Mouse (Mus musculus) midbrain, embryonic 14.5 days (tissue): ENCODE data around the gene Spdef. TPM values are rescaled to one million over a fixed set of nuclear protein-coding genes. Genes with fewer than 3 reads are reported as not detected.

ENCODE experiments used
- ATAC-seq: fragments of 200-750 bp; cut with Nextera tagmentation; 2 replicates; pipeline ENCODE4 v1.8.0; 2017; ENCODE audit warnings: moderate number of reproducible peaks, moderate library complexity; ENCODE audit not compliant: low FRiP score, low TSS enrichment
- DNase-seq: peaks from one replicate; pipeline ENCODE4 v3.0.0-alpha.2; 2015
- H3K27ac ChIP-seq: fragments of 300-500 bp; sonication (generic); replicated peaks from 2 replicates; pipeline ENCODE4 v1.5.1; 2014; ENCODE audit warnings: mild to moderate bottlenecking, low read depth, low read length, moderate library complexity
- H3K27me3 ChIP-seq: fragments of 300-500 bp; sonication (generic); 2 replicates; pipeline ENCODE4 v1.6.1; 2014; ENCODE audit warnings: low read length, control low read depth, mixed read lengths; ENCODE audit not compliant: control insufficient read depth, insufficient read depth
- H3K36me3 ChIP-seq: fragments of 300-500 bp; sonication (generic); 2 replicates; pipeline ENCODE4 v1.6.1; 2014; ENCODE audit warnings: low read length, control low read depth; ENCODE audit not compliant: control insufficient read depth, insufficient read depth
- H3K4me1 ChIP-seq: fragments of 300-500 bp; sonication (generic); 2 replicates; pipeline ENCODE4 v1.6.1; 2014; ENCODE audit warnings: mild to moderate bottlenecking, antibody characterized with exemption, low read length, control low read depth; ENCODE audit not compliant: control insufficient read depth, insufficient read depth
- H3K4me2 ChIP-seq: fragments of 300-500 bp; sonication (generic); 2 replicates; pipeline ENCODE4 v1.6.1; 2014; ENCODE audit warnings: mild to moderate bottlenecking, low read length, moderate library complexity
- H3K4me3 ChIP-seq: fragments of 300-500 bp; sonication (generic); replicated peaks from 2 replicates; pipeline ENCODE4 v1.5.1; 2014; ENCODE audit warnings: low read depth, low read length
- H3K9ac ChIP-seq: fragments of 300-500 bp; sonication (generic); replicated peaks from 2 replicates; pipeline ENCODE4 v1.6.1; 2014; ENCODE audit warnings: mild to moderate bottlenecking, low read length, moderate library complexity
- H3K9me3 ChIP-seq: fragments of 300-500 bp; sonication (generic); 2 replicates; pipeline ENCODE4 v1.6.1; 2016; ENCODE audit warnings: low read length, control low read depth, mixed read lengths; ENCODE audit not compliant: control insufficient read depth
- WGBS: fragments of 180-500 bp; shearing (Covaris S2); extraction: QIAGEN DNeasy Blood & Tissue Kit; methylation state at CpG from one replicate; pipeline ENCODE4 v1.1.7; 2014; 5-methylcytosine and 5-hydroxymethylcytosine counted together
- polyA plus RNA-seq: library from polyadenylated mRNA; unstranded; fragments of >200 nt; fragmentation: Nextera tagmentation; extraction: Ambion mirVana; gene quantifications from 2 replicates; pipeline ENCODE4 v1.2.1, GENCODE M21; 2014

The Spdef gene
- polyA plus RNA-seq, 1 experiment from 2014 or later, result 1.5 TPM

DNA sequence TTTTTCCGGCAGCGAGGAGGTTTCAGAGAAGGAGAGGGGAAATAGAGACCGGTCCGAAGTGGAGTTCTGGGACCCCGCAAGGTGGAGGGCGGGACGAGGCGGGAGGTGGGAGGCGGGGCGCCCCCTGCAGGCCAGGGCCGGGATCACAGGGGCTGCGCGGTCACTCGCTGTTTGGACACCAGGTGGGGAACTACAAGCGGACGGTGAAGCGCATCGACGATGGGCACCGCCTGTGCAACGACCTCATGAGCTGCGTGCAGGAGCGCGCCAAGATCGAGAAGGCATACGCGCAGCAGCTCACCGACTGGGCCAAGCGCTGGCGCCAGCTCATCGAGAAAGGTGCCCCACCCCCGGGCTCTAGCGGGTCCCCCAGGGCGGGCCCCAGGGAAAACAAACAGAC lies 26.2 kb downstream of the Spdef start:
- no peak overlapping the region for H3K27ac ChIP-seq
- peak overlapping the region; percentile 47 for H3K4me2 ChIP-seq
- H3K27me3 ChIP-seq, result no peaks in the 10 kb centered on the region
- H3K4me3 ChIP-seq, result no peak overlapping the region
- no peaks in the 10 kb centered on the region; the same call in 1 of the 2 replicates for H3K4me1 ChIP-seq
- H3K36me3 ChIP-seq, result 0 out of 2 replicates have a peak, but pooled peaks cover 5% of the 10 kb centered on the region
- 2% methylated on average over 34 of the region's 34 CpGs for WGBS
- H3K9ac ChIP-seq, result no peak overlapping the region
- DNase-seq (peak; percentile 70), ATAC-seq (no peak)
- H3K9me3 ChIP-seq, result 0 out of 2 replicates have a peak, but pooled peaks cover 3% of the 10 kb centered on the region

DNA sequence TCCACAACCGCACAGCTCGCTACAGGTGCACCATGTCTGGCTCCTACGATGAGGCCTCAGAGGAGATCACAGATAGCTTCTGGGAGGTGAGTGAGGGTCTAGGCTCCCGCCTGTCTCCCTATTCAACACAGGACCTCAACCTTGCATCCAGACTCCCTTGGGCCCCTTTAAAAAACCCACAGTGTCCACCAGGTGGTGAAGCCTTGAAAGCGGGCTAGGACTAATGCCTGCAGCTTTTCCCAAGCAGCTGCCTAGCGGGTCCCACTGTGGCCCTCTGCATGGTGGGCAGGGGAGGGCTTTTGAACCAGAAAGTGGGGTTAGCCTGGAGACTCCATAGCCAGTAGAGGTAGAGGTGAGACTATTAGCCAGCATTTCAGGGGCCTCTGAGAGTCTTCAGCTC lies 26.9 kb downstream of the Spdef start:
- Histone ChIP-seq H3K27me3 (no peaks in the 10 kb centered on the region), H3K4me2 (no peak overlapping the region), H3K27ac (no peak overlapping the region), H3K4me3 (no peak overlapping the region), H3K9me3 (0 out of 2 replicates have a peak, but pooled peaks cover 3% of the 10 kb centered on the region), H3K9ac (no peak overlapping the region), H3K4me1 (no peaks in the 10 kb centered on the region; the same call in 1 of the 2 replicates), H3K36me3 (0 out of 2 replicates have a peak, but pooled peaks cover 5% of the 10 kb centered on the region)
- WGBS, result 69% methylated on average over 6 of the region's 6 CpGs
- DNase-seq, result no peak
- no peak for ATAC-seq

DNA sequence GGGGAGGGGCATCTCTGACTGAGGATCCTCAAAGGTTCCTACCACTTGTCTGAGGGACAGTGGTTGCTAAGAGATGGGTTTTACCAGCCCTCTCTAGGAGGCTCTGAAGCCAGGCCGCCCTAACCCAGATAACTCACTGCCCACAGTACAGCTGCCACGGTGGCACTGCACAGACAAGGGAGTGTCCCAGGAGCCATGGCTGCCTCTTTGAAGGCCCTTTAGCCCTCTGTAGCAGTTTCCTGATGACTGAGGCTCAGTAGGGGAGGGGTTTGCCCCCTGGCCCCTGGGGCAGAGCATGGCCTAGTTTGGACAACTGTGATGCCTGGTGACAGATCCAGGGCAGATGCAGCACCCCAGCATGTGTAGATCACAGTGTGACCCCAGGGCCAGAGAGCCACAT lies 27.9 kb downstream of the Spdef start:
- H3K36me3 ChIP-seq, result 0 out of 2 replicates have a peak, but pooled peaks cover 5% of the 10 kb centered on the region
- no peaks in the 10 kb centered on the region; the same call in 1 of the 2 replicates for H3K4me1 ChIP-seq
- ATAC-seq (no peak), DNase-seq (no peak)
- WGBS, result 62% methylated on average over 2 of the region's 2 CpGs
- no peak overlapping the region for H3K4me3 ChIP-seq
- no peak overlapping the region for H3K4me2 ChIP-seq
- H3K27ac ChIP-seq, result no peak overlapping the region
- H3K27me3 ChIP-seq, result no peaks in the 10 kb centered on the region
- 0 out of 2 replicates have a peak, but pooled peaks cover 3% of the 10 kb centered on the region for H3K9me3 ChIP-seq
- no peak overlapping the region for H3K9ac ChIP-seq

DNA sequence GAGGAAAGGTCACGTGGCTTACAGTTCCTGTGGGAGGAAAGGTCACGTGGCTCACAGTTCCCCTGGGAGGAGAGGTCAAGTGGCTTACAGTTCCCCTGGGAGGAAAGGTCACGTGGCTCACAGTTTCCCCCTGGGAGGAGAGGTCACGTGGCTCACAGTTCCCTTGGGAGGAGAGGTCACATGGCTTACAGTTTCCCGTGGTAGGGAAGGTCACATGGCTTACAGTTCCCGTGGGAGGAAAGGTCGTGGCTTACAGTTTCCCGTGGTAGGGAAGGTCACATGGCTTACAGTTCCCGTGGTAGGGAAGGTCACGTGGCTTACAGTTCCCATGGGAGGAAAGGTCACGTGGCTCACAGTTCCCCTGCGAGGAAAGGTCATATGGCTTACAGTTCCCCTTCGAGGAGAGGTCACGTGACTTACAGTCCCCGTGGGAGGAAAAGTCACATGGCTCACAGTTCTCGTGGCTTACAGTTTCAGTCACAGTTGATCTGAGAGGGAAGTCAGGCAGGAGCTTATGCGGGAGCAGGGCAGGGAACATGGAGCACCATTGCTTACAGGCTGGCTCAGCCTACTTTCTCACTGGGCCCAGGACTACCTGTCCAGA lies 29.0 kb downstream of the Spdef start:
- Histone ChIP-seq H3K27me3 (no peaks in the 10 kb centered on the region), H3K9me3 (0 out of 2 replicates have a peak, but pooled peaks cover 3% of the 10 kb centered on the region), H3K4me1 (no peaks in the 10 kb centered on the region; the same call in 1 of the 2 replicates), H3K9ac (no peak overlapping the region), H3K27ac (no peak overlapping the region), H3K36me3 (0 out of 2 replicates have a peak, but pooled peaks cover 2% of the 10 kb centered on the region), H3K4me2 (no peak overlapping the region), H3K4me3 (no peak overlapping the region)
- ATAC-seq (no peak), DNase-seq (no peak)
- WGBS, result 90% methylated on average over 17 of the region's 17 CpGs

DNA sequence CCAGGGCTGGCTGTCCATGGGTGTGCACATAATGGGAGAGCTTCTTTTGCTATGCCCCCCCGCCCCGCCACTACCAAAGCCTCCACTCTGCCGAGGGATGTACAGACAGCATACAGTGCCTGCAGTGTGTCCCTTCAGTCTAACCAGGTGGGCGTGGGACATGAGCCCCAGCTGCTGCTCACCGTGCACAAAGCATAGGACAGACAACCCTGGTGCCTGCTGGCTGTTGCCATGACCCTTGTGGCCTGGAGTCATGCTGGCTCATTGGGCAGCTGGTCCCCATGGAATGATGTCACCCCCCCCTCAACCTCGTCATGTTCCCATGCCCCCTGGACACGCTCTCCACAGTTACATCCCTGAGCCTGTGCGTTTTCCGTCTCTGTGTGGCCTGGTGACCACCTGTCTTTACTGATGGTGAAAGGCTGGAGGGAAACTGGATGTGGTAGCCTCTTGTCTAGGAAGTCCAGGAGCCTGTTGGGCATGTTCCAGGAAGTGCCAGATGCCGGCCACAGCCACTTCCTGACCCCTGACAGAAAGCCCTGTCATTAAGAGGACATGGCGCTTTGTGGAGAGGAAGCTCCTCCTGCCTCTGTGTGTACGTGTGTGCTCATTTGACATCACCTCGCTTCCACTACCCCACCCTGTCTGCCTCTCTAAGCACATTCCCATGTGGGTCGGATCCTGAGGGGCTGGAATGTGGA lies 37.6 kb downstream of the Spdef start:
- ATAC-seq, result no peak

DNA sequence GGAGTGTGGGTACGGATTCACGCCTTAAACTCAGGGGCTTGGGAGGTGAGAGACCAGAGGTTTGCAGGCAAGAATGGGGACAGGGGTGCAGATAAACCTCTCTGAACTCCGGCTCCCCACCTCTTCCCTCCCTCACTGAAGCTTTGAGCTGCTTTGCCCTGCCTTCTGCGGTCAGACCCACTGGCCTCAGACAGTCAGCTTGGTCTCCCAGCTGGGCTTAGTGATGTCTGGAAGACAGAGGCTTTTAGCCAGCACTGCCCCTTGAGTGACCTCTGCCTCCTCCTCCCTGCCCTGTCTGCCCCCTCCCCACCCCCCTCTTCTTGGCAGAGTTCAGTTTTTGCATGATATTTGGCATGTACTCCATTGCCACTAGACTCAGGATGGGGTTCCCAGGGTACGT lies 42.4 kb downstream of the Spdef start:
- Histone ChIP-seq H3K9me3 (no peaks in the 10 kb centered on the region), H3K27ac (no peak overlapping the region), H3K9ac (peak overlapping the region; percentile 75; the same call in 1 of the 2 replicates), H3K27me3 (no peaks in the 10 kb centered on the region), H3K4me1 (0 out of 2 replicates have a peak, but pooled peaks cover 16% of the 10 kb centered on the region), H3K4me2 (peak overlapping the region; percentile 94), H3K4me3 (peak overlapping the region; percentile 58), H3K36me3 (no peaks in the 10 kb centered on the region)
- ATAC-seq (no peak), DNase-seq (no peak)
- WGBS, result 41% methylated on average over 5 of the region's 5 CpGs

More for the DNA sequence above, 37.6 kb downstream of the Spdef start:
- Histone ChIP-seq H3K9me3 (no peaks in the 10 kb centered on the region), H3K36me3 (no peaks in the 10 kb centered on the region), H3K9ac (no peak overlapping the region), H3K4me1 (0 out of 2 replicates have a peak, but pooled peaks cover 6% of the 10 kb centered on the region), H3K27me3 (no peaks in the 10 kb centered on the region), H3K4me3 (no peak overlapping the region), H3K4me2 (no peak overlapping the region), H3K27ac (no peak overlapping the region)
- 81% methylated on average over 14 of the region's 14 CpGs for WGBS
- no peak for DNase-seq

DNA sequence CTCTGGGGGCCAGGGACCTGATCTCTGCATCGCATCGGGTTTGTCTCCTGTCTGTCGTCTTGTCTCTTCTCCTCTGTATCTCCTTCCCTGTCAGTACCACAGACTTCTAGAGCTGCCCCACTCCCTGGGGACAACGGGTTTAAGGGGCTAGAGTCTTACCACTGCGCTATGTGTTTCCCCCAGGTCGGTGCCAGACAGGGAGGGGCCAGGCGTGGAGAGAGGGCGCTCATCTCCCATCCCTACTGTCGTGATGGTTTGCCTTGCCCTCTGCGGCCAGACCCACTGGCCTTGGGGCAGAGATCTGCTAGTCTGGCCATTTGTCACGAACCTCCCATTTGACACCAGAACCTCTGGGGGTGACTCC lies 43.2 kb downstream of the Spdef start:
- ATAC-seq (peak; percentile 21; the same call in 1 of the 2 replicates), DNase-seq (peak; percentile 61)

DNA sequence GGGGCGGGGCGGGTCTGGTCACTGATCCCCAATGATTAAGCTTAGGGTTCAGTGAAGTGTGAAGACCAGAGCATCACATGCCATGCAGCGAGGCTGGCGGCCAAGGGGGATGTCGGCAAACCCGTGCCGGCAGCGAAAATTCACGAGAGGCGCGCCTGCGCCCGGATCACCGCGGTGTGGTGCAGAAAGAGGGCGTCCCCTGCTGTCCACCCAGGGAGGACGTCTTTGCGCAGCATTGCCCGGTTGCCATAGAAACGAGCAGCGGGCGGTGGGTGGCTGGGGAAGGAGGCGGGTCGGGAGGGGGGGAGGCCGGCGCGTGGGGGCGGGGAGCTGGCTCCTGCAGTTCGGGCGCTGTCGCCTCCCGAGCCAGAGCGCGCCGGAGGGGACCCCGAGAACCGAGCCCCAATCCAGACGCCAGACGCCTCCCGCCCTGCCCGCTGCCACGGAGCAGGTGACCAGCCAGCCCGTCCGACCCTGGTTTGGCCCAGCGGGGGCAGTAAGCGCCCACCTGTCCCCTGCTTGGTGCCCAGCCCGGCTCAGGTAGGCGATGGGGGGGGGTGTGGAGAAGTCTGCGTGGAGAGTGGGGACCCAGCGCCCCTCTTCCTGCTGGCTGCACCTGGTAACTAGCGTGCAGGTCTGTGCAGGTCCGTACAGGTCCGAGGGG lies 43.7 kb downstream of the Spdef start:
- H3K27ac ChIP-seq, result peak overlapping the region; percentile 32
- DNase-seq (peak; percentile 90), ATAC-seq (peak; percentile 76)
- no peaks in the 10 kb centered on the region for H3K36me3 ChIP-seq
- H3K4me2 ChIP-seq, result peak overlapping the region; percentile 94
- H3K9ac ChIP-seq, result peak overlapping the region; percentile 75
- H3K9me3 ChIP-seq, result no peaks in the 10 kb centered on the region
- H3K27me3 ChIP-seq, result no peaks in the 10 kb centered on the region
- peak overlapping the region; percentile 58 for H3K4me3 ChIP-seq
- 0 out of 2 replicates have a peak, but pooled peaks cover 16% of the 10 kb centered on the region for H3K4me1 ChIP-seq
- WGBS, result under 1% methylated on average over 53 of the region's 53 CpGs

More for the DNA sequence above, 43.2 kb downstream of the Spdef start:
- Histone ChIP-seq H3K4me1 (0 out of 2 replicates have a peak, but pooled peaks cover 16% of the 10 kb centered on the region), H3K27me3 (no peaks in the 10 kb centered on the region), H3K9ac (peak overlapping the region; percentile 75), H3K4me3 (peak overlapping the region; percentile 58), H3K36me3 (no peaks in the 10 kb centered on the region), H3K9me3 (no peaks in the 10 kb centered on the region), H3K4me2 (peak overlapping the region; percentile 94), H3K27ac (peak overlapping the region; percentile 32)
- under 1% methylated on average over 11 of the region's 11 CpGs for WGBS
